Mouse (Mus musculus) hindbrain, embryonic 11.5 days (tissue): ENCODE measurements around the gene Scgb2a2. TPM values are rescaled to one million over a fixed set of nuclear protein-coding genes. Genes with fewer than 3 reads are reported as not detected.
"Not testable (repeated sequence)": the region's sequence is repeated elsewhere in the genome, so short reads cannot be mapped to it uniquely, and the experiment has no call there.

Experiments
- ATAC-seq: fragments of 200-750 bp; cut with Nextera tagmentation; 2 replicates; pipeline ENCODE4 v1.8.0; 2017; ENCODE audit warnings: mild to moderate bottlenecking, moderate TSS enrichment, moderate library complexity; ENCODE audit not compliant: low FRiP score
- DNase-seq: peaks from one replicate; pipeline ENCODE4 v3.0.0-alpha.2; 2015; ENCODE audit warnings: low spot score
- H3K27ac ChIP-seq: fragments of 300-500 bp; sonication (generic); 2 replicates; pipeline ENCODE4 v1.5.1; 2014; ENCODE audit warnings: mild to moderate bottlenecking, low read depth, low read length
- H3K27me3 ChIP-seq: fragments of 300-500 bp; sonication (generic); 2 replicates; pipeline ENCODE4 v1.6.1; 2014; ENCODE audit warnings: mild to moderate bottlenecking, low read length, moderate library complexity, mixed read lengths; ENCODE audit not compliant: control insufficient read depth, insufficient read depth
- H3K36me3 ChIP-seq: fragments of 300-500 bp; sonication (generic); 2 replicates; pipeline ENCODE4 v1.6.1; 2014; ENCODE audit warnings: mild to moderate bottlenecking, low read length, moderate library complexity, mixed read lengths; ENCODE audit not compliant: control insufficient read depth, insufficient read depth
- H3K4me1 ChIP-seq: fragments of 300-500 bp; sonication (generic); replicated peaks from 2 replicates; pipeline ENCODE4 v1.6.1; 2014; ENCODE audit warnings: low read length, mixed read lengths; ENCODE audit not compliant: control insufficient read depth, insufficient read depth
- H3K4me2 ChIP-seq: fragments of 300-500 bp; sonication (generic); replicated peaks from 2 replicates; pipeline ENCODE4 v1.6.1; 2014; ENCODE audit warnings: mild to moderate bottlenecking, low read depth, low read length
- H3K4me3 ChIP-seq: fragments of 300-500 bp; sonication (generic); 2 replicates; pipeline ENCODE4 v1.5.1; 2014; ENCODE audit warnings: low read depth, low read length
- H3K9ac ChIP-seq: fragments of 300-500 bp; sonication (generic); 2 replicates; pipeline ENCODE4 v1.6.1; 2014; ENCODE audit warnings: low read depth, low read length
- H3K9me3 ChIP-seq: fragments of 300-500 bp; sonication (generic); 2 replicates; pipeline ENCODE4 v1.6.1; 2016; ENCODE audit warnings: low read length; ENCODE audit not compliant: control insufficient read depth
- WGBS: fragments of 180-500 bp; shearing (Covaris S2); extraction: QIAGEN DNeasy Blood & Tissue Kit; methylation state at CpG from one replicate; pipeline ENCODE4 v1.1.7; 2014; 5-methylcytosine and 5-hydroxymethylcytosine counted together
- polyA plus RNA-seq: library from polyadenylated mRNA; unstranded; fragments of >200 nt; fragmentation: Nextera tagmentation; extraction: Ambion mirVana; gene quantifications from 2 replicates; pipeline ENCODE4 v1.2.1, GENCODE M21; 2014

Scgb2a2 gene
- polyA plus RNA-seq, 1 experiment from 2014 or later, result not detected

- Histone ChIP-seq H3K4me3 (no peak overlapping the region), H3K9me3 (no peaks in the 10 kb centered on the region), H3K4me2 (no peak overlapping the region), H3K27ac (no peak overlapping the region), H3K27me3 (no peaks in the 10 kb centered on the region), H3K36me3 (peaks cover 6% of the 10 kb centered on the region), H3K4me1 (no peaks in the 10 kb centered on the region), H3K9ac (no peak overlapping the region)
- DNase-seq (no peak), ATAC-seq (no peak)
- WGBS, result 88% methylated on average over 1 of the region's 1 CpGs
These were observed 39.0 kb downstream of the Scgb2a2 start for GRCm38 (mm10) chr19:9886348-9886747.

- H3K4me2 ChIP-seq, result no peak overlapping the region
- no peak for ATAC-seq
- WGBS, result 97% methylated on average over 8 of the region's 8 CpGs
These were observed 39.4 kb downstream of the Scgb2a2 start for GRCm38 (mm10) chr19:9886771-9887170.

GRCm38 (mm10) chr19:9896067-9896466 is 48.7 kb downstream of the Scgb2a2 start:
- WGBS, result 78% methylated on average over 5 of the region's 5 CpGs

More at GRCm38 (mm10) chr19:9886771-9887170, 39.4 kb downstream of the Scgb2a2 start:
- Histone ChIP-seq H3K9ac (no peak overlapping the region), H3K36me3 (peaks cover 6% of the 10 kb centered on the region), H3K4me1 (no peaks in the 10 kb centered on the region), H3K9me3 (no peaks in the 10 kb centered on the region), H3K4me3 (no peak overlapping the region), H3K27me3 (no peaks in the 10 kb centered on the region), H3K27ac (no peak overlapping the region)
- DNase-seq, result no peak

DNA sequence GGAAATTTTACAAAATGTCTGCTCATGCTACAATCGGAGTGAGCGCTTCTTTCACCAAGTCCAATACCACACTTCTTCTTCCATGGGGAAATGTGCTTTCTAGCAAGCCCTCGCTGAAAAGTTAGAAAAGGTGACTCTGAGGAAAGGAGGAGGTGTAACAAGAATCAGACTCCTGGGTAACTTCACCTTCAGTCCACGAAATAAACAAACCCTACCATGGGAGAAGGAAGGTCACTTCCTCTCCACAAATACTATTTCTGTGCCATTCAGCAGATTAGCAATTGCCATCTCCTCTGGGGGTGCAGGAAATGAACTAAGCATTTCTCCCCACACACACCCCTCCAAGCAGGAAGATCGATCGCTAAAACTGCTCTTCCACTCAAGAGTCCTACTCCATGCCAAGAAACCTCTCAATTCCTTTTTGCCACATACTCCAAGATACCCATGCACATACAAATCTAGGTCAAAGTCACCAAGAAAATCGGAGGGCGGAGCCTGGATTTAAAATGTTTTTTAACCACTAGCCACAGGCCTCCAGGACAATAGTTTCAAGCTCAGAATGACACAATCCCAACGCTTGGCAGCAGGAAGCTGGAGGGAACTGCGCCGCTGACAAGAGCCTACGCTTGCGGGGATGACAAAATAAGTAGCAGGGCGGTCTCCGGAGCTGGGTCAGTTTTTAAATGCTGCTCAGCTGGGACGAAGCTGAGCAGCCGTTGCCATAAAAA is 51.1 kb downstream of the Scgb2a2 start:
- H3K27me3 ChIP-seq, result no peaks in the 10 kb centered on the region
- H3K4me2 ChIP-seq, result peak overlapping the region; percentile 55
- 0 out of 2 replicates have a peak, but pooled peaks cover 9% of the 10 kb centered on the region for H3K36me3 ChIP-seq
- H3K4me1 ChIP-seq, result peaks cover 5% of the 10 kb centered on the region; the same call in 1 of the 2 replicates
- 14% methylated on average over 17 of the region's 17 CpGs for WGBS
- no peak for DNase-seq
- no peak for ATAC-seq
- peak overlapping the region; percentile 83 for H3K4me3 ChIP-seq
- no peaks in the 10 kb centered on the region for H3K9me3 ChIP-seq
- H3K9ac ChIP-seq, result peak overlapping the region; percentile 88
- peak overlapping the region; percentile 70 for H3K27ac ChIP-seq

More at GRCm38 (mm10) chr19:9896067-9896466, 48.7 kb downstream of the Scgb2a2 start:
- H3K4me3 ChIP-seq, result no peak overlapping the region
- H3K9ac ChIP-seq, result no peak overlapping the region
- H3K4me2 ChIP-seq, result no peak overlapping the region
- DNase-seq (no peak), ATAC-seq (no peak)
- peaks cover 11% of the 10 kb centered on the region; the same call in 1 of the 2 replicates for H3K36me3 ChIP-seq
- no peak overlapping the region for H3K27ac ChIP-seq
- H3K9me3 ChIP-seq, result no peaks in the 10 kb centered on the region
- H3K4me1 ChIP-seq, result peaks cover 5% of the 10 kb centered on the region; the same call in 1 of the 2 replicates
- no peaks in the 10 kb centered on the region for H3K27me3 ChIP-seq

- peak within 1 kb of the TSS; percentile 83 for H3K4me3 ChIP-seq
- 0 out of 2 replicates have a peak, but pooled peaks cover 7% of the 10 kb centered on the region for H3K36me3 ChIP-seq
- H3K9ac ChIP-seq, result peak within 1 kb of the TSS; percentile 88
- H3K4me1 ChIP-seq, result peaks cover 5% of the 10 kb centered on the region; the same call in 1 of the 2 replicates
- DNase-seq, result peak; percentile 94
- no peaks in the 10 kb centered on the region for H3K9me3 ChIP-seq
- peak within 1 kb of the TSS; percentile 70 for H3K27ac ChIP-seq
- peak; percentile 99 for ATAC-seq
- WGBS, result under 1% methylated on average over 58 of the region's 58 CpGs
- peak within 1 kb of the TSS; percentile 55 for H3K4me2 ChIP-seq
- no peaks in the 10 kb centered on the region for H3K27me3 ChIP-seq
These were observed 51.9 kb downstream of the Scgb2a2 start, which contains the start of gene Incenp for GRCm38 (mm10) chr19:9899072-9899779. TSS of gene Incenp (minus strand) at chr19:9899551.

DNA sequence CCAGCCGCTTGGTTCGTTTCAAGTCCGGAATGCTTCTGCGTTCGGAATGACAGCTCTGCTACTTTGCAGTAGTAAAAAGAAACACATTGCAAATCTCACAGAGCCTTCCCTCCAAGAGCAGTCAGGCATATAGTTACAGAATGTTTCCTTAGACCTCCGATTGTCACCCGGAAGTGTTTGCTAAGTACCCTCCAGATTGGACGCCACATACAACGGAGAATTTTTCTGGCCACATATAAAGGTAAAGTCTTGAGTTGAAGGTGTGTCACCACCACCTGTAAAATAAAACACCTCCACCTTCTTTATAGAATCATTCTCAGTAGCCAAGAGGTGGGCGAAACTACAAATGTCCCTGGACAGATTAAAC is 52.4 kb downstream of the Scgb2a2 start:
- peak overlapping the region; percentile 37 for H3K4me2 ChIP-seq
- DNase-seq, result no peak
- H3K4me3 ChIP-seq, result peak overlapping the region; percentile 83
- peak overlapping the region; percentile 53 for H3K9ac ChIP-seq
- H3K27me3 ChIP-seq, result no peaks in the 10 kb centered on the region
- peak overlapping the region; percentile 70 for H3K27ac ChIP-seq
- peak; percentile 82 for ATAC-seq
- H3K4me1 ChIP-seq, result peaks cover 5% of the 10 kb centered on the region; the same call in 1 of the 2 replicates
- 9% methylated on average over 10 of the region's 10 CpGs for WGBS
- H3K36me3 ChIP-seq, result 0 out of 2 replicates have a peak, but pooled peaks cover 2% of the 10 kb centered on the region
- no peaks in the 10 kb centered on the region for H3K9me3 ChIP-seq

DNA sequence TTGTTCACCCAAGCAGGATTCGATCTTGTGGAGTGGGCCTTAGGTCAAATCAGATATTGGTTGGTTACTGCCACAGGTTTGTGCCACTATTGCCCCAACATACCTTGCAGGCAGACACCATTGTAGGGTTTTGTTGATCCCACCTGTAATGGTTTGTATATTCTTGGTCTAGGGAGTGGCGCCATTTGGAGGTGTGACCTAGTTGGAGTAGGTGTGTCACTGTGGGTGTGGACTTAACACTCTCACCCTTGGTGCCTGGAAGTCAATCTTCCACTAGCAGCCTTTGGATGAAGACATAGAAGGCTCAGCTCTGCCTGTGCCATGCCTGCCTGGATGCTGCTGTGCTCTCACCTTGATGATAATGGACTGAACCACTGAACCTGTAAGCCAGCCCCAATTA is 53.3 kb downstream of the Scgb2a2 start:
- not testable (repeated sequence) for H3K27ac ChIP-seq, H3K9me3 ChIP-seq, ATAC-seq, DNase-seq, H3K27me3 ChIP-seq, H3K36me3 ChIP-seq, H3K9ac ChIP-seq, H3K4me2 ChIP-seq, H3K4me1 ChIP-seq, H3K4me3 ChIP-seq
- 95% methylated on average over 2 of the region's 2 CpGs for WGBS
